Mouse (Mus musculus): Measurements from ENCODE around the gene Aldh2. TPM values are rescaled to one million over a fixed set of nuclear protein-coding genes. Genes with fewer than 3 reads are reported as not detected.
"Not testable (repeated sequence)": the region's sequence is repeated elsewhere in the genome, so short reads cannot be mapped to it uniquely, and the experiment has no call there.

Gene Aldh2
- polyA plus RNA-seq, 1 experiment from 2014 or later, result 146 TPM

DNA sequence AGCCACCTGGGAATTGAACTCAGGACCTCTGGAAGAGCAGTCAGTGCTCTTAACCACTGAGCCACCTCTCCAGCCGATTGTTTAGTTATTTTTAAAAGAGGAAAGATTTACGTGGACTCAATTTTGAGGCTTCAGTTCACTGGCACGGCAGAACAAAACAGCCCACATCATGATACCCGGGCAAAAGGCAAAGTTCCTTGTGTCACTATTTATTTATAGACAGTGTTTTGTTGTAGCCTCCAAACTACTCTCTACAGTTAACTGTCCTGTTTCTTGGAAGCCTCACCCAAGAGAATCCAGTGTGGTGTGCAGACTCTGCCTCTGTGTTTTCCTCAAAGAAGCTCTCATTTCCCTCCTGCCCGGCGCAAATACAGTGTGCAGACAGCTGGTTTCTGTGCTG, 18.4 kb upstream of the Aldh2 start:
- no peak overlapping the region for H3K9ac ChIP-seq

DNA sequence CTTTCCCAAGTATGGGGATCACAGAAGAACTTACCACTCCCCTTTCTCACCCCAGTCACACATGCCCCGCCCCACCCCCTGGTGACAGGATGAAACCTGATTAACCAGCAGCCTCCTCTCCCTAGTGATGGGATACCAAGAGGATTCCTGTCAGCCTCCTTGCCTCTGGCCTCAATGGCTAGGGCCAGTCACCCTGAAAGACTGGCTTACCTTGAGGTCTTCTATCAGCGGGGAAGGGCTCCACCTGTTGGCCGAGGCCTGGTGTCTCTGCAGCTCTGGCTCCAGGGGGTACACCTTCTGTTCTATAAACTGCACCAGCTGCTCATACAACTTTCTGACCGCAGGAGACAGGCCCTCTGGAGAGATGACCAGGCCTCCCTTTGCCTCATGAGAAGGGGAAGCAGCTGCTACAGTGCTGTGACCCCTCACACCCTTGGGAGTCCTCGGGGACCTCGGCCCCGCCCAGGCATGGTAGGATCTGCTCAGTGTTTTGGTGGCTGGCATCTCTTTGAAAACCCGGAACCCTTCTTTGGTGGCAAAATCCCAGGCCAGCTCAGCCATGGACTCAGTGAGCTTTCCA, 16.0 kb upstream of the Aldh2 start:
- 53% methylated on average over 8 of the region's 8 CpGs for WGBS (ENCODE audit: insufficient replicate concordance)
- not testable (repeated sequence) for H3K4me3 ChIP-seq; H3K4me1 ChIP-seq; H3K36me3 ChIP-seq; H3K9me3 ChIP-seq (replicated peaks); H3K27ac ChIP-seq; H3K27me3 ChIP-seq (replicated peaks); ATAC-seq; H3K4me2 ChIP-seq; H3K9ac ChIP-seq

More for the DNA sequence above, 18.4 kb upstream of the Aldh2 start:
- no peak overlapping the region for H3K4me3 ChIP-seq
- H3K4me2 ChIP-seq, result no peak overlapping the region
- H3K27ac ChIP-seq, result no peak overlapping the region
- 75% methylated on average over 6 of the region's 6 CpGs for WGBS (ENCODE audit: insufficient replicate concordance)
- no peaks in the 10 kb centered on the region for H3K9me3 ChIP-seq (replicated peaks)
- no peaks in the 10 kb centered on the region for H3K4me1 ChIP-seq
- no peak for ATAC-seq
- no peaks in the 10 kb centered on the region for H3K36me3 ChIP-seq
- no peaks in the 10 kb centered on the region for H3K27me3 ChIP-seq (replicated peaks)

DNA sequence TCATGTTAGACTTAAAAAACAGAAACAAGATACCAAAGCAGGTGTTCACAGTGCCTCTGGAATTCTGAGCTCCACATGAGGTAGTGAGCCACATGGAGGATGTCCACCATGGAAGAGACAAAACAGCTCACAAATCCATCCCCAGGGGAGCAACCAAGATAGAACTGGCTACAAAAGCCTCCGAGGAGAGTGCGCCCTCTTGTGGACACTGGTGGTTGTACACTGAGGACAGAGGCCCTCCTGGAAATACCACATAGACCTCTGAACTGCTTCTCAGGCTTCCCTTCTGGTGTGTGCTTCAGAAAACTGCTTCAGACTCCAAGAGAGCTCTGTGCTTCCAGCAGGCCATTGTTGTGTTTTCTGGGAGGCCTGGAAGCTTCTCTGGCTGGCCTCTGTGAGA, 12.5 kb upstream of the Aldh2 start:
- Histone ChIP-seq H3K9me3 (replicated peaks) (no peaks in the 10 kb centered on the region), H3K4me2 (no peak overlapping the region), H3K4me1 (peaks cover 5% of the 10 kb centered on the region; the same call in 1 of the 2 replicates), H3K27me3 (replicated peaks) (no peaks in the 10 kb centered on the region), H3K9ac (no peak overlapping the region), H3K27ac (no peak overlapping the region), H3K36me3 (no peaks in the 10 kb centered on the region), H3K4me3 (no peak overlapping the region)
- WGBS (ENCODE audit: insufficient replicate concordance), result 0% methylated on average over 2 of the region's 2 CpGs
- ATAC-seq, result 0 out of 2 replicates have a peak, but pooled peaks have one; percentile 25

DNA sequence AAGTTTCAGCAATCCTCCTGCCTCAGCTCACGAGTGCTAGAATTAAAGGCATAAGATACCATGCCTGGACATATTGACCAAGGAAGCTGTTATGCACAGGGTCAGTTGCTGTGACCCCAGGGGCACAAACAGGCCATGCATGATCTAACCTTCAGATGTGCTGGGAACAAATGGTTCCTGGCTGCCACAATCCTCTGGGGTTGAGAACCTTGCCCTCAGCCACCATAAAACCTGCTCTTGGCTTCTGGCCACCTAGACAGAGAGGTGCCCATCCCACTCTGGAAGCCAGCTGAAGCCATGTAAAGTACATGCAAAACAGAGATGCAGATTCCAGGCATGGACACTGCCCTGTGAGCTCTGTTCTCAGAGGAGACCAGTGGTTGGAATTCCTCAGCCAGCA, 10.2 kb upstream of the Aldh2 start:
- not testable (repeated sequence) for H3K4me1 ChIP-seq; H3K9me3 ChIP-seq (replicated peaks); H3K4me2 ChIP-seq; H3K27me3 ChIP-seq (replicated peaks); H3K9ac ChIP-seq; ATAC-seq; H3K36me3 ChIP-seq; H3K4me3 ChIP-seq; H3K27ac ChIP-seq
- WGBS (ENCODE audit: insufficient replicate concordance), result 71% methylated on average over 1 of the region's 1 CpGs

DNA sequence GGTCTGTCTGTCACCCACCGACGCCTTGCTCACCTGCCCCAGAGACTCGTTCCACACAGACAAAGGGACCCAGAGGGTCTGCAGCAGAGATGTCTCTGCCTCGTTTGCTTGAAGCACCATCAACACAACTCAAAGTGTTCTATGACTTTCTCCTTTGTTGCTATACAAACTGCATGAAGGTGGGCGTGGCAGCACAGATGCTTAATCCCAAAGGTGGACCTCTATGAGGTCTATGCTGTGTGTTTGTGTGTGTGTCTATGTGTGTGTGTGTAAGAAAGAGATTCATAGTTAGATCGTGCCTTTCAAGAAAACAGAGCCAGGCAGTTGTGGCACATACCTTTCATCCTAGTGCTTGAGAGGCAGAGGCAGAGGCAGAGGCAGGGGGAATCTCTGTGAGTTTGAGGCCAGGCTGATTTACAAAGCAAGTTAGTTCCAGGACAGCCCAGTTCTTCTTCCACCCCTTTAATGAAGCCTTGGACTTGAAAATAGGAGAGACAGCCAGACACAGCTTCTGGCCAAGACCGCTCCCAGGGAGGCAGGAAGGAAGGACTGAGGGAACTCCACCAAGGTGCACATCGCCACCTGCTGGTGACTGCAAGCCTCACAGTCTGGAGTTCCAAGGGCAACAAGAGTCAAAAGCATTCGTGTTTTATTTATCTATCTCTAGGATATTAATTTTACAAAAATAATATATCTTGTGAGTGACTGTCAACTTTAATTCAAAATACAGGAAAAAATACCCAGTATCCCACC, 8.1 kb upstream of the Aldh2 start:
- H3K36me3 ChIP-seq, result no peaks in the 10 kb centered on the region
- H3K9ac ChIP-seq, result no peak overlapping the region
- H3K4me3 ChIP-seq, result no peak overlapping the region
- ATAC-seq, result 0 out of 2 replicates have a peak, but pooled peaks have one; percentile 19
- no peaks in the 10 kb centered on the region for H3K9me3 ChIP-seq (replicated peaks)
- 0 out of 2 replicates have a peak, but pooled peaks cover 4% of the 10 kb centered on the region for H3K27me3 ChIP-seq (replicated peaks)
- H3K4me1 ChIP-seq, result peaks cover 19% of the 10 kb centered on the region
- 29% methylated on average over 9 of the region's 9 CpGs for WGBS (ENCODE audit: insufficient replicate concordance)
- H3K4me2 ChIP-seq, result no peak overlapping the region
- H3K27ac ChIP-seq, result no peak overlapping the region

DNA sequence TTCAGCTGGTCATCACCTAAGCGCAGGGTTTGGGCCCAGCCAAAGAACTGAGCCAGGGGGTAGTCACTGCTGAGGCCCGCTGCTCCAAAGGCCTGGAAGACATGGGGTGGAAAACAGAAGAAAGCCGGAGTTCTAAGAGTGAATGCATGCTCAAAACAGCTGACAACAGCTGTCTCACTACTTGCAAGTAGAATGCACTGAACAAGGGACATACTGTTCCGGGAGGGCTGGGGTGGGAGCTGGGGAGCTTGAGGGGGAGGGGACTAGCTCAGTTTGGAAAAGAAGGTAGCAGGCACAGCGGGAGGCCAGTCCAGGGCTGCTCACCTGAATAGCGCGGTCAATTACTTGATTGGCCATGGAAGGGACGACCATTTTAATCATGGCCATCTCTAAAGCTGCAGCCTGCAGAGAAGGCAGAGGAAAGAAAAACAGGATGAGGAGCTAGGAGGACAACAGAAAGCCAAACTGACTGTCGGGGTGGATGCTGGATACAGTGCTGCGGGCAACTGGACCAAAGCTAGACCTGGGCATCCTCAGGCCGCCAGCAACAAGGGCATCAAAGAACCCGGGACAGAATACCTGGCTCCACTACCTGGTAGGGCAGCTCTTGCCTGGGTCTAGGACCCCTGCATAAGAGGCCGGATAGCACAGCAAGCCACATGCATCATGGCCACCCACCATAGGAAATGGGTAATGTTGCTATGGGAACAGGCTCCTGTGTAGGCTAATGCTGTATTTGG, 5.4 kb upstream of the Aldh2 start:
- Histone ChIP-seq H3K9me3 (replicated peaks) (no peaks in the 10 kb centered on the region), H3K27ac (no peak overlapping the region), H3K4me2 (no peak overlapping the region), H3K4me1 (peaks cover 45% of the 10 kb centered on the region), H3K9ac (no peak overlapping the region), H3K36me3 (no peaks in the 10 kb centered on the region), H3K4me3 (no peak overlapping the region), H3K27me3 (replicated peaks) (peaks cover 10% of the 10 kb centered on the region; the same call in 1 of the 2 replicates)
- WGBS (ENCODE audit: insufficient replicate concordance), result 68% methylated on average over 13 of the region's 13 CpGs
- ATAC-seq, result no peak

DNA sequence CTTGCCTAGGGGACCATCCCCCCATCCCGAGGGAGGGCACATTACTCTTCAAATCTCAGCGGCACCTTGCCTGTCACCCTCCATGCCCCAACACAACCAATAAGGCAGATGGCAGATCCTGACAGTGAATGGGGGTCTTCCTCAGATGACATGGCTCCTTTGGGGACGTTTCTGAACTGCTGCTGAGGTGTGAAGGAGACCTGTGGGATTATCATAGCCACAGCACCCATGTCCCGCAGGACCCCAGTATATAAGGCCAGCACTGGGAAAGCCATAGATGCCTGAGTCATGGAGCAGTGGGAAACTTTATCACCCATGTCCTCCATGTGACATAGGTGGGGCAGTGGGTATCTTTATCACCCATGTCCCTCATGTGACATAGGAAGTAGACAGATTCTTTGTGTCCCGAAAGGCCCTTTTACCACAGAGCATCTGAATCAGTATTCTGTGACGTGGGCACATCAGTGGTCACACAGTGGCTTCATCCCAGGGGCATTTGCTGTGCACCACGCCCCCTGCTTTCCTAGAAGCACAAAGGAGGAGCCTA, 4.4 kb upstream of the Aldh2 start:
- WGBS (ENCODE audit: insufficient replicate concordance), result 62% methylated on average over 7 of the region's 7 CpGs
- ATAC-seq, result no peak

DNA sequence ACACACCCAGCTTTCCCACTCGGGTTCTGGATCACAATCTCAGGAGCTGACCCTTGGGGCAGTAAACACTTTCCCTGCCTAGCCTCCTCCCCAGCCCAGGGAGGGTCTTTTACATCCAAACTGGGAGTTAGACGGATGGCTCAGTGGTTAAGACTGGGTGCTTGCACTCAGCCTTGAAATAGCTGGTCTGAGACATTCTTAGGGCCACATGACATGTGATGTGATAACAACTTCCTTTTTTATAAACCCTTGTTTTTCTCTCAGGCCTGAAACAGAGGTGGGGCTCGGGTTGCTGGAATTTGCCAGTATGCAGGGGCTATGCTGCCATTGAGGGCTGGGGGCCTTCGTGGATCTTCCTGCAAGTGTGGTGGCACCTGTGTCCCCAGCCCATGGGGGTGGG, 3.7 kb upstream of the Aldh2 start:
- no peak overlapping the region for H3K9ac ChIP-seq
- peaks cover 10% of the 10 kb centered on the region; the same call in 1 of the 2 replicates for H3K27me3 ChIP-seq (replicated peaks)
- H3K27ac ChIP-seq, result no peak overlapping the region
- H3K4me3 ChIP-seq, result no peak overlapping the region
- H3K4me2 ChIP-seq, result no peak overlapping the region
- no peaks in the 10 kb centered on the region for H3K9me3 ChIP-seq (replicated peaks)
- no peaks in the 10 kb centered on the region for H3K36me3 ChIP-seq
- peaks cover 55% of the 10 kb centered on the region for H3K4me1 ChIP-seq
- no peak for ATAC-seq
- WGBS (ENCODE audit: insufficient replicate concordance), result 43% methylated on average over 4 of the region's 4 CpGs

More for the DNA sequence above, 4.4 kb upstream of the Aldh2 start:
- peaks cover 10% of the 10 kb centered on the region; the same call in 1 of the 2 replicates for H3K27me3 ChIP-seq (replicated peaks)
- no peak overlapping the region for H3K4me2 ChIP-seq
- peaks cover 48% of the 10 kb centered on the region for H3K4me1 ChIP-seq
- no peak overlapping the region for H3K9ac ChIP-seq
- H3K36me3 ChIP-seq, result no peaks in the 10 kb centered on the region
- no peaks in the 10 kb centered on the region for H3K9me3 ChIP-seq (replicated peaks)
- H3K27ac ChIP-seq, result no peak overlapping the region
- no peak overlapping the region for H3K4me3 ChIP-seq

DNA sequence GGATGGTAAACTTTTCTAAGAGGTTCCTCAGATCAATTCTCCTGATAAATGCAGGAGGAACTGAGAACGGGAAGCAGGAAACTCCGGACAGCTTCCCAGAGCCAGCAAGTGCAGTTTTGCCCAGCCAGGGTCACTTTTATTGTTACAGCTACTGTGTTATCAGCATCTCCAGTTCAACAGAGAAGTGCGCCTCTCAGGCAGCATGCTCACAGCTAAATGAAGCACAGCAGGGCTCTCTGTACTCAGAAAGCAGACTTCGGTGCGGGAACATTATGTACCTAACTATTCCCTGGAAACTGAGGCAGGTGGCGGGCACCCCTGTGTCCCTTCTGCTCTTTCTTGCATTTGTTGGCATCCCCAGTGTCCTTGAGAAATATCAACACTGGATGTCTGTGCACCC, 2.6 kb upstream of the Aldh2 start:
- ATAC-seq, result no peak
- Histone ChIP-seq H3K9me3 (replicated peaks) (no peaks in the 10 kb centered on the region), H3K4me2 (no peak overlapping the region), H3K27ac (no peak overlapping the region), H3K36me3 (0 out of 2 replicates have a peak, but pooled peaks cover under 1% of the 10 kb centered on the region), H3K27me3 (replicated peaks) (peaks cover 10% of the 10 kb centered on the region; the same call in 1 of the 2 replicates), H3K4me3 (no peak overlapping the region), H3K4me1 (peaks cover 61% of the 10 kb centered on the region), H3K9ac (no peak overlapping the region)
- 38% methylated on average over 6 of the region's 6 CpGs for WGBS (ENCODE audit: insufficient replicate concordance)

DNA sequence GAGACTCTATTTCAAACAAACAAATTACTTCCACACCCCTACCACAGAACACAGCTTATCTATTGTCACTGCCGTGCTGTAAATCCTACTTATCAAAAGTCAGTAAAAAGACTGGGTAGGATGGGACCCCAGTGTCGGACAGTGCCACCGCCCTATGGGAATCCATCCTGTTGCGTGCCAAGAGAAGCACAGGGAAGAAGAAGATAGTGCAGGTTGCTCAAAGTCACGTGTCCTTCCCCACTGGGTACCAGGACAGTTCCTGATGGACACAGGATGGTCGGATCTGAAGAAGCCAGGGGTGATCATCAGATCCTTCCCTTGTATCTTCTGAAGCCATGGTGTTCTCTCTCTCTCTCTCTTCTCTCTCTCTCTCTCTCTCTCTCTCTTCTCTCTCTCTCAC, 2.1 kb upstream of the Aldh2 start:
- 0 out of 2 replicates have a peak, but pooled peaks cover 3% of the 10 kb centered on the region for H3K36me3 ChIP-seq
- no peak overlapping the region for H3K27ac ChIP-seq
- WGBS (ENCODE audit: insufficient replicate concordance), result 47% methylated on average over 6 of the region's 6 CpGs
- H3K9me3 ChIP-seq (replicated peaks), result no peaks in the 10 kb centered on the region
- no peak overlapping the region for H3K4me3 ChIP-seq
- no peak for ATAC-seq
- no peak overlapping the region for H3K4me2 ChIP-seq
- peaks cover 62% of the 10 kb centered on the region for H3K4me1 ChIP-seq
- H3K27me3 ChIP-seq (replicated peaks), result peaks cover 10% of the 10 kb centered on the region; the same call in 1 of the 2 replicates
- H3K9ac ChIP-seq, result no peak overlapping the region

DNA sequence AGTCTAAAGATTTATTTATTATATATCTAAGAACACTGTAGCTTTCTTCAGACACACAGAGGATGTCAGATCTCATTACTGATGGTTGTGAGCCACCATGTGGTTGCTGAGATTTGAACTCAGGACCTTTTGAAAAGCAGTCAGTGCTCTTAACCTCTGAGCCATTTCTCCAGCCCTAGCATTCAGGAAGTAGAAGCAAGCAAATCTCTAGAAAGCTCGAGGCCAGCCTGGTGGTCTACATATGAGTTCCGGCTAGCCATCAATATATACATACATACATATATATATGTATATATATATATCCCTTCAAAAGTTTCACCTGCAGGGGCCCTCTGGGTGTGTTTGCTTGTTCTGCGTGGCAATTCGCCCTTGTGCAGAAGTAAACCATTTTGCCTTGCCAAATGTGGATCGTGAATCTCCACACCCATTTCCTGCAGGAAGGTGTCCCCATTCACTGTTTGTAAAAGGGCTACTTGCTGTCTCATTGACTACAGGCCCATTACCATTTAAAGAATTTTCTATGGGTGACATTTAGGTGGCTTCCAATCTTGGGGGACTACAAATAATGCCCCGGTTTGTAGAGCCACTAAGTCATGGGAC, 1.2 kb upstream of the Aldh2 start:
- no peak for ATAC-seq
- no peaks in the 10 kb centered on the region for H3K9me3 ChIP-seq (replicated peaks)
- H3K4me3 ChIP-seq, result no peak overlapping the region
- 0 out of 2 replicates have a peak, but pooled peaks cover 3% of the 10 kb centered on the region for H3K36me3 ChIP-seq
- WGBS (ENCODE audit: insufficient replicate concordance), result 62% methylated on average over 6 of the region's 6 CpGs
- H3K27me3 ChIP-seq (replicated peaks), result peaks cover 10% of the 10 kb centered on the region; the same call in 1 of the 2 replicates
- H3K4me2 ChIP-seq, result peak overlapping the region; percentile 99
- no peak overlapping the region for H3K27ac ChIP-seq
- H3K4me1 ChIP-seq, result peaks cover 62% of the 10 kb centered on the region
- H3K9ac ChIP-seq, result peak overlapping the region; percentile 88; the same call in 1 of the 2 replicates

Data from liver, embryonic 12.5 days (tissue).